ENCODE assay signal across 18 mouse cellular contexts in genomic region chr17:56907096-56907495, GRCm38 (mm10). TPM values are rescaled to one million over a fixed set of nuclear protein-coding genes. Genes with fewer than 3 reads are reported as not detected.
A peak's percentile ranks its signal among the peaks of the same experiment; 100 is the strongest.
DNase-seq lines count a peak whose midpoint lies in the region; ATAC-seq and TF ChIP-seq lines count a peak whose summit lies in the region.
"Had no signal": no experiment of that assay in that cellular context is flagged by ENCODE, and none has a peak within 500 bp of the region (broad histone marks: within the 10 kb centered on the region; RNA-seq: fewer than 3 reads in every experiment).

No protein-coding gene starts in this region.

- intact Hi-C loops in left cerebral cortex, postnatal 14 days (cut with DNase I), result no loop called here

- 0 out of 2 replicates have a peak, but pooled peaks have one; percentile 19 for ATAC-seq in heart, embryonic 14.5 days (ENCODE audit: insufficient number of reproducible peaks, insufficient read depth, low FRiP score, low read depth)
- peak; percentile 44; the same call in 1 of the 2 replicates for ATAC-seq in lung, embryonic 14.5 days (ENCODE audit: insufficient read depth)
- ATAC-seq: midbrain, embryonic 16.5 days had no signal

- H3K9me3 ChIP-seq in heart, embryonic 14.5 days (ENCODE audit: control insufficient read depth, low read length), result no peaks in the 10 kb centered on the region
- H3K9me3 ChIP-seq in lung, embryonic 14.5 days (ENCODE audit: low read depth, low read length), result no peaks in the 10 kb centered on the region
- H3K9me3 ChIP-seq: G1E; limb, embryonic 10.5 days; liver, embryonic 15.5 days had no signal

- no peak overlapping the region for H3K4me2 ChIP-seq in heart, embryonic 14.5 days (ENCODE audit: low read length)
- H3K4me2 ChIP-seq in lung, embryonic 14.5 days, result no peak overlapping the region
- H3K4me2 ChIP-seq: liver, embryonic 15.5 days had no signal

- H3K4me3 ChIP-seq in heart, embryonic 14.5 days (ENCODE audit: control insufficient read depth in 1 of 2, insufficient read depth in 1 of 2, low read depth in 1 of 2, low read length in 2 of 2), result no peak overlapping the region
- no peak overlapping the region for H3K4me3 ChIP-seq in lung, embryonic 14.5 days (ENCODE audit: low read depth, low read length)
- H3K4me3 ChIP-seq: limb, embryonic 10.5 days; liver, embryonic 15.5 days had no signal

- H3K27ac ChIP-seq in heart, embryonic 14.5 days (replicated peaks in 1 of 2; ENCODE audit: control insufficient read depth in 1 of 2, insufficient read depth in 1 of 2, low read depth in 2 of 2, low read length in 2 of 2), result 0 out of 4 replicates have a peak overlapping the region, but pooled peaks of 1 of the 2 experiments have one; percentile 19
- no peak overlapping the region; the same call in 1 of the 2 replicates for H3K27ac ChIP-seq in lung, embryonic 14.5 days (ENCODE audit: low read depth)
- H3K27ac ChIP-seq: limb, embryonic 10.5 days; liver, embryonic 15.5 days had no signal

- no peak overlapping the region for H3K9ac ChIP-seq in heart, embryonic 14.5 days (ENCODE audit: low read length)
- H3K9ac ChIP-seq in lung, embryonic 14.5 days, result no peak overlapping the region
- H3K9ac ChIP-seq: liver, embryonic 15.5 days had no signal

- H3K27me3 ChIP-seq in heart, embryonic 14.5 days (ENCODE audit: control insufficient read depth, insufficient read depth, low read length), result no peaks in the 10 kb centered on the region
- H3K27me3 ChIP-seq in lung, embryonic 14.5 days (ENCODE audit: insufficient read depth, low read length), result no peaks in the 10 kb centered on the region
- H3K27me3 ChIP-seq: liver, embryonic 15.5 days had no signal

- TF ChIP-seq CTCF in lung, embryonic 14.5 days (IDR thresholded peaks at IDR 0.05; ENCODE audit: low read depth), result peak; percentile 18; the same call in 1 of the 2 replicates

- WGBS in heart, embryonic 14.5 days, result 78% methylated on average over 5 of the region's 5 CpGs
- WGBS in lung, embryonic 14.5 days, result 67% methylated on average over 5 of the region's 5 CpGs

- H3K36me3 ChIP-seq in heart, embryonic 14.5 days (ENCODE audit: control insufficient read depth, insufficient read depth, low read length), result peaks cover 54% of the 10 kb centered on the region
- H3K36me3 ChIP-seq in lung, embryonic 14.5 days (ENCODE audit: insufficient read depth), result peaks cover 55% of the 10 kb centered on the region

- H3K4me1 ChIP-seq in heart, embryonic 14.5 days (ENCODE audit: control insufficient read depth in 2 of 2, insufficient read depth in 2 of 2, low read length in 2 of 2), result peaks cover 13 to 16% of the 10 kb centered on the region in 2 experiments
- peaks cover 13% of the 10 kb centered on the region; the same call in 1 of the 2 replicates for H3K4me1 ChIP-seq in lung, embryonic 14.5 days (ENCODE audit: insufficient read depth)
- H3K4me1 ChIP-seq: limb, embryonic 10.5 days had no signal

- DNase-seq in heart, adult 9 months (ENCODE audit: low spot score in 2 of 2), result no peak
- peak; percentile 70 to 75 for DNase-seq in kidney, adult 8-10 months
- peak; percentile 56 for DNase-seq in lung, embryonic 14.5 days
- peak; percentile 83 for DNase-seq in urinary bladder, adult 18-20 months (ENCODE audit: low spot score in 2 of 2)
- no peak for DNase-seq in adrenal gland, postnatal 25 days
- DNase-seq in left cerebral cortex, postnatal 14 days (ENCODE audit: low spot score in 2 of 2), result no peak
- no peak for DNase-seq in adrenal gland, adult 8-10 months
- DNase-seq: cerebellum, postnatal 25 days had no signal

RNA-seq across cellular contexts. Expression of gene Mllt1, which starts 28.1 kb away (rescaled TPM):
- 11.4 and 20.4 TPM in 2 replicates for polyA plus RNA-seq in heart, embryonic 14.5 days (2014; fragmentation: Nextera tagmentation; extraction: Ambion mirVana)
- polyA plus RNA-seq in lung, embryonic 14.5 days (2014; fragmentation: Nextera tagmentation; extraction: Ambion mirVana), result 31.4 and 39.3 TPM in 2 replicates
- total RNA-seq in adrenal gland, postnatal 25 days (2021), result 36.2 and 36.3 TPM in 2 replicates
- total RNA-seq in left cerebral cortex, postnatal 14 days (2021), result 10 to 100 TPM; 66.8 to 67.9 TPM
- 10 to 100 TPM; 29.0 to 38.7 (median 36.0) TPM for total RNA-seq in adrenal gland, adult 8-10 months (2022)

RNA-seq across cellular contexts. Expression of gene 1700061G19Rik, which starts 31.8 kb away (rescaled TPM):
- 0.35 and 0.74 TPM in 2 replicates for polyA plus RNA-seq in heart, embryonic 14.5 days (2014; fragmentation: Nextera tagmentation; extraction: Ambion mirVana)
- 0.34 and 0.45 TPM in 2 replicates for polyA plus RNA-seq in lung, embryonic 14.5 days (2014; fragmentation: Nextera tagmentation; extraction: Ambion mirVana)
- 5.4 and 8.9 TPM in 2 replicates for total RNA-seq in adrenal gland, postnatal 25 days (2021)
- total RNA-seq in left cerebral cortex, postnatal 14 days (2021), result under 1 TPM in 1 of 2 experiments, not detected in 1; 0.18 TPM
- total RNA-seq in adrenal gland, adult 8-10 months (2022), result 1 to 10 TPM in 3 of 4 experiments, under 1 TPM in 1; 0.34 to 1.7 (median 1.3) TPM
- total RNA-seq: hematopoietic stem cell, adult 5-6 weeks had no signal
- polyA plus RNA-seq: G1E had no signal

RNA-seq across cellular contexts. Expression of gene Acsbg2, which starts 32.8 kb away (rescaled TPM):
- polyA plus RNA-seq in heart, embryonic 14.5 days (2014; fragmentation: Nextera tagmentation; extraction: Ambion mirVana), result not detected in 2 replicates
- polyA plus RNA-seq in lung, embryonic 14.5 days (2014; fragmentation: Nextera tagmentation; extraction: Ambion mirVana), result not detected in 2 replicates
- total RNA-seq in adrenal gland, postnatal 25 days (2021), result 0.71 and 0.76 TPM in 2 replicates
- total RNA-seq in left cerebral cortex, postnatal 14 days (2021), result not detected
- total RNA-seq in adrenal gland, adult 8-10 months (2022), result under 1 TPM in 3 of 4 experiments, not detected in 1; 0.22 to 0.40 (median 0.23) TPM
- total RNA-seq: granulocyte monocyte progenitor cell, adult 5-6 weeks; hematopoietic stem cell, adult 5-6 weeks; layer of hippocampus, adult 8-10 months had no signal
- polyA plus RNA-seq: brain, embryonic 14.5 days; G1E; limb, embryonic 10.5 days; liver, embryonic 15.5 days; midbrain, embryonic 16.5 days; neural tube, embryonic 14.5 days had no signal

Comparison
In these comparisons a context has a peak if more than half of its experiments do, and no peak if none do; other contexts are left out.
1. DNase-seq: peak in kidney, adult 8-10 months (2 of 2), lung, embryonic 14.5 days (single experiment) and urinary bladder, adult 18-20 months (2 of 2); none in heart, adult 9 months (0 of 2), adrenal gland, postnatal 25 days (single experiment), left cerebral cortex, postnatal 14 days (0 of 2) and adrenal gland, adult 8-10 months (single experiment).